14 mouse cellular contexts compared by ENCODE assay signal in the genomic region with DNA sequence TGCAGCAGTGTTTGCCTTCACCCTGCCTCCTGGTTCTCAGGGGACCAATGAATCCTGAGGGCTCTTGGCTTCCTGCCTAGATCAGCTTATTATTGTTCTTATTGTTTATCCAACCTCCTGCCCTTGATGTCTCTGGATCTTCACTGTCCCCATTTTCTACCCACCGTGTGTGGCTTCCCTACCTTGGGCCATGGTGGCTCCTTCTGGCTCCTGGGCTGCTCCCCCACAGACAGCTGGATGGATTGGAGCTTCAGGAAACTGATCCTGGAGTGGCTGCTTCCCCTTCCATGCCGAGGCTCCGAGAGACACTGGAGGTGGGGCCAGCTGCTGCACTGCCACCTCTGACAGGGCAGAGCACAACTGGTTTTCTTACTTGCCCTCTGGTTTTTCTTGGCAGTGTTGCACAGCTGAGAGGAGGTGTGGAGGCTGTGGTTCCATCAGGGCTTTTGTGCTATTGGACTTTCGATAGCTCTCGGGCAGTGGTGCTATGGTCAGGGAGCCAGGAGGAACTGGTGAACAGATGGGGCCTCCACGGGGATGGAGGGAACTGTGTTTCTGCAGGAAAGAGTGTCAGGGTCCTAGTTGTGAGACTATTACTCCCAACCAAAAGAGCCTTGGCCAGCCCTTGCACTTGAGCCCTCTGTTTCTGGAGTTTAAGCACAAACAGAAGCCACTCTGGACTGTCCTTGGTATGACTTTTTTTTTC. TPM values are rescaled to one million over a fixed set of nuclear protein-coding genes. Genes with fewer than 3 reads are reported as not detected.
DNase-seq lines count a peak whose midpoint lies in the region; ATAC-seq lines count a peak whose summit lies in the region.
"Had no signal": no experiment of that assay in that cellular context is flagged by ENCODE, and none has a peak within 500 bp of the region (broad histone marks: within the 10 kb centered on the region; RNA-seq: fewer than 3 reads in every experiment).

Gene Tgm5, minus strand, starts transcription at position 362 of the 706 bp plus-strand sequence.

- H3K9me3 ChIP-seq in forebrain, embryonic 12.5 days, result no peaks in the 10 kb centered on the region
- H3K9me3 ChIP-seq: heart, embryonic 13.5 days; limb, embryonic 12.5 days had no signal

- ATAC-seq in cerebellum, adult (ENCODE audit: insufficient number of reproducible peaks, low FRiP score, low TSS enrichment), result peak; percentile 80
- ATAC-seq in forebrain, embryonic 12.5 days (ENCODE audit: low FRiP score), result no peak
- ATAC-seq: intestine, embryonic 16.5 days; liver, postnatal 0 days had no signal

- no peak within 1 kb of the TSS for H3K4me2 ChIP-seq in forebrain, embryonic 12.5 days
- H3K4me2 ChIP-seq: heart, embryonic 13.5 days; limb, embryonic 12.5 days had no signal

- WGBS in forebrain, embryonic 12.5 days, result 67% methylated on average over 6 of the region's 6 CpGs

- no peak within 1 kb of the TSS for H3K27ac ChIP-seq in forebrain, embryonic 12.5 days
- H3K27ac ChIP-seq: heart, embryonic 13.5 days; limb, embryonic 12.5 days had no signal

- H3K27me3 ChIP-seq in forebrain, embryonic 12.5 days, result no peaks in the 10 kb centered on the region

- DNase-seq in cerebellum, postnatal 4 days (ENCODE audit: low spot score in 2 of 2), result no peak
- DNase-seq in ovary, postnatal 14 days (ENCODE audit: low spot score), result peak; percentile 12
- no peak for DNase-seq in ovary, postnatal 10 days (ENCODE audit: low spot score)
- DNase-seq in cerebellum, postnatal 10 days, result peak; percentile 62 to 72
- peak; percentile 7 to 18 for DNase-seq in kidney, postnatal 36 days
- DNase-seq in right cerebral cortex, postnatal 36 days (ENCODE audit: low spot score in 2 of 2), result no peak
- DNase-seq: liver, postnatal 0 days; right cerebral cortex, adult 18-20 months had no signal

- H3K4me3 ChIP-seq in forebrain, embryonic 12.5 days (replicated peaks), result no peak within 1 kb of the TSS
- H3K4me3 ChIP-seq: heart, embryonic 13.5 days; limb, embryonic 12.5 days had no signal

- H3K4me1 ChIP-seq in forebrain, embryonic 12.5 days, result no peaks in the 10 kb centered on the region
- H3K4me1 ChIP-seq: limb, embryonic 12.5 days had no signal

- H3K36me3 ChIP-seq in forebrain, embryonic 12.5 days (replicated peaks), result no peaks in the 10 kb centered on the region
- H3K36me3 ChIP-seq: heart, embryonic 13.5 days; limb, embryonic 12.5 days had no signal

- H3K9ac ChIP-seq in forebrain, embryonic 12.5 days, result no peak within 1 kb of the TSS
- H3K9ac ChIP-seq: heart, embryonic 13.5 days; limb, embryonic 12.5 days; liver, postnatal 0 days had no signal

RNA-seq across cellular contexts. Expression of gene Tgm5, which starts in this region (rescaled TPM):
- polyA plus RNA-seq in forebrain, embryonic 12.5 days (2016; fragmentation: Nextera tagmentation; extraction: Ambion mirVana), result not detected in 2 replicates
- polyA plus RNA-seq: hindbrain, embryonic 11.5 days; intestine, embryonic 16.5 days; limb, embryonic 12.5 days; liver, postnatal 0 days had no signal

Comparison
In these comparisons a context has a peak if more than half of its experiments do, and no peak if none do; other contexts are left out.
1. DNase-seq: peak in ovary, postnatal 14 days (single experiment), cerebellum, postnatal 10 days (2 of 2) and kidney, postnatal 36 days (2 of 2); none in cerebellum, postnatal 4 days (0 of 2), ovary, postnatal 10 days (single experiment) and right cerebral cortex, postnatal 36 days (0 of 2).